Mouse (Mus musculus) heart, embryonic 14.5 days (tissue): ENCODE results near the gene Ubiad1. TPM values are rescaled to one million over a fixed set of nuclear protein-coding genes. Genes with fewer than 3 reads are reported as not detected.

Experiments
- ATAC-seq: fragments of 200-750 bp; cut with Nextera tagmentation; 2 replicates; pipeline ENCODE4 v1.8.0; 2017; ENCODE audit warnings: low read depth, moderate TSS enrichment; ENCODE audit not compliant: insufficient number of reproducible peaks, insufficient read depth, low FRiP score
- H3K27ac ChIP-seq, 2 experiments: fragments of 200-500 bp in 1 of 2; fragments of 300-500 bp in 1 of 2; sonication (generic) in 1 of 2; replicated peaks in 1 of 2; 2 replicates each; pipeline ENCODE4 v1.5.1; 2012 to 2014; ENCODE audit warnings: low read depth in 2 of 2, low read length in 2 of 2, control low read depth in 1 of 2, mild to moderate bottlenecking in 1 of 2, mixed read lengths in 1 of 2; ENCODE audit not compliant: control insufficient read depth in 1 of 2, insufficient read depth in 1 of 2
- H3K27me3 ChIP-seq: fragments of 300-500 bp; sonication (generic); 2 replicates; pipeline ENCODE4 v1.6.1; 2014; ENCODE audit warnings: mild to moderate bottlenecking, low read length, control low read depth; ENCODE audit not compliant: control insufficient read depth, insufficient read depth
- H3K36me3 ChIP-seq: fragments of 300-500 bp; sonication (generic); 2 replicates; pipeline ENCODE4 v1.6.1; 2014; ENCODE audit warnings: mild to moderate bottlenecking, control low read depth, low read length, mixed read lengths; ENCODE audit not compliant: control insufficient read depth, insufficient read depth
- H3K4me1 ChIP-seq, 2 experiments: fragments of 200-500 bp in 1 of 2; fragments of 300-500 bp in 1 of 2; sonication (generic) in 1 of 2; 2 replicates each; pipeline ENCODE4 v1.6.1; 2012 to 2014; ENCODE audit warnings: low read length in 2 of 2, control low read depth in 1 of 2, mixed read lengths in 1 of 2; ENCODE audit not compliant: control insufficient read depth in 2 of 2, insufficient read depth in 2 of 2
- H3K4me2 ChIP-seq: fragments of 300-500 bp; sonication (generic); 2 replicates; pipeline ENCODE4 v1.6.1; 2014; ENCODE audit warnings: mild to moderate bottlenecking, low read length
- H3K4me3 ChIP-seq, 2 experiments: fragments of 200-500 bp in 1 of 2; fragments of 300-500 bp in 1 of 2; sonication (generic) in 1 of 2; 2 replicates each; pipeline ENCODE4 v1.5.1; 2012 to 2014; ENCODE audit warnings: low read length in 2 of 2, mild to moderate bottlenecking in 2 of 2, control low read depth in 1 of 2, low read depth in 1 of 2, moderate library complexity in 1 of 2; ENCODE audit not compliant: control insufficient read depth in 1 of 2, insufficient read depth in 1 of 2
- H3K9ac ChIP-seq: fragments of 300-500 bp; sonication (generic); 2 replicates; pipeline ENCODE4 v1.6.1; 2014; ENCODE audit warnings: mild to moderate bottlenecking, low read length
- H3K9me3 ChIP-seq: fragments of 300-500 bp; sonication (generic); 2 replicates; pipeline ENCODE4 v1.6.1; 2016; ENCODE audit warnings: low read length, control low read depth; ENCODE audit not compliant: control insufficient read depth
- WGBS: fragments of 180-500 bp; shearing (Covaris S2); extraction: QIAGEN DNeasy Blood & Tissue Kit; methylation state at CpG from one replicate; pipeline ENCODE4 v1.1.7; 2014; 5-methylcytosine and 5-hydroxymethylcytosine counted together
- polyA plus RNA-seq: library from polyadenylated mRNA; unstranded; fragments of >200 nt; fragmentation: Nextera tagmentation; extraction: Ambion mirVana; gene quantifications from 2 replicates; pipeline ENCODE4 v1.2.1, GENCODE M21; 2014

Ubiad1 gene
- polyA plus RNA-seq, 1 experiment from 2014 or later, result 15.7 TPM

- no peaks in the 10 kb centered on the region for H3K4me1 ChIP-seq
- no peak overlapping the region for H3K9ac ChIP-seq
- no peaks in the 10 kb centered on the region; the same call in 1 of the 2 replicates for H3K36me3 ChIP-seq
- WGBS, result 75% methylated on average over 10 of the region's 10 CpGs
- no peak overlapping the region for H3K4me3 ChIP-seq
- ATAC-seq, result no peak
- H3K9me3 ChIP-seq, result no peaks in the 10 kb centered on the region
- no peaks in the 10 kb centered on the region for H3K27me3 ChIP-seq
- no peak overlapping the region for H3K4me2 ChIP-seq
- no peak overlapping the region for H3K27ac ChIP-seq
Observed at GRCm38 (mm10) chr4:148426950-148427850, 17.4 kb downstream of the Ubiad1 start.

DNA sequence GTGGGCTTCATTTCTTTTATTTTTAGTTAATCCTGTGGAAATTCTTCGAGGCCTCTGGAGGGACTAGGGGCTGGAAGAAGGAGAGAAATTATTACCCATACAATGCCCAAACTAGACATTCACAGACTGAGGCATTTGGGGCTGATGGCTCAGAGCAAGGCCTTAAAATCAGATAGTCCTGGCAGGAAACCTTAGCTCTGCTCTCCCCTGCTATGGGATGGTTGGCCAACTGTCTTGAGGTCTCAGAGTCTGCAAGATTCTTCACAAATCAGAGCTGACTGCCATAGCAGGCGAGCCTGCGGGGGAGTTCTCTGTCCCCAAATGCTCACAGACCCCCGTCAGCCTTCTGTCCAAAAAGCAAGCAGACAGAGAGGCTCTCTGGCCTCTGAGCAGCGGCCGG lies 27.0 kb downstream of the Ubiad1 start:
- peaks cover 32% of the 10 kb centered on the region for H3K27me3 ChIP-seq

DNA sequence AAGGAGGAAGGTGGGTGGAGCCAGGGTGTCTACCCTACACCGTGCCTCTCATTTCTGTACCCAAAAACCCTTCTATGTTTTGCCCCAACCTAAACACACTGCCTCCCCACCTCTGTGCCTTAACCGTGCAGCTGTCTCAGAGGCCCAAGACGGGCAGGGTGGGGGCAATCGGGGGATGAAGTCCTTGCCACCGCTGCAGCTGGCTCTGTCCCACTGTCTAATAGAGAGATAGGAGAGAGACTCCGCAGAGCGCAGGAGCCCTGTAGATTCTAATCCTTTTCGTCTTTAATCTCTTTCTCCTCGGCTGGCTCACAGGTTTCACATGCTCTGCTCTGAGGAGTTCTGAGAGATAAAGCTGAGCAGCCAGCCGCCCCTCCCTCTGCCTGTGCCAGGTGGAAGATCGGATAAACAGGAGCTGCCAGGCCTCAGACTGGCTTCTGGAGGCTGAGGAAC lies 27.5 kb downstream of the Ubiad1 start:
- H3K4me3 ChIP-seq, result no peak overlapping the region
- no peak for ATAC-seq
- H3K27me3 ChIP-seq, result peaks cover 32% of the 10 kb centered on the region
- H3K27ac ChIP-seq, result no peak overlapping the region
- no peak overlapping the region for H3K4me2 ChIP-seq
- H3K9ac ChIP-seq, result no peak overlapping the region
- no peaks in the 10 kb centered on the region for H3K9me3 ChIP-seq
- 27% methylated on average over 11 of the region's 11 CpGs for WGBS
- H3K36me3 ChIP-seq, result no peaks in the 10 kb centered on the region
- H3K4me1 ChIP-seq, result no peaks in the 10 kb centered on the region

More for the DNA sequence above, 27.0 kb downstream of the Ubiad1 start:
- Histone ChIP-seq H3K4me1 (no peaks in the 10 kb centered on the region), H3K4me3 (no peak overlapping the region), H3K27ac (no peak overlapping the region), H3K4me2 (no peak overlapping the region), H3K9me3 (no peaks in the 10 kb centered on the region), H3K36me3 (no peaks in the 10 kb centered on the region), H3K9ac (no peak overlapping the region)
- no peak for ATAC-seq
- 66% methylated on average over 6 of the region's 6 CpGs for WGBS

DNA sequence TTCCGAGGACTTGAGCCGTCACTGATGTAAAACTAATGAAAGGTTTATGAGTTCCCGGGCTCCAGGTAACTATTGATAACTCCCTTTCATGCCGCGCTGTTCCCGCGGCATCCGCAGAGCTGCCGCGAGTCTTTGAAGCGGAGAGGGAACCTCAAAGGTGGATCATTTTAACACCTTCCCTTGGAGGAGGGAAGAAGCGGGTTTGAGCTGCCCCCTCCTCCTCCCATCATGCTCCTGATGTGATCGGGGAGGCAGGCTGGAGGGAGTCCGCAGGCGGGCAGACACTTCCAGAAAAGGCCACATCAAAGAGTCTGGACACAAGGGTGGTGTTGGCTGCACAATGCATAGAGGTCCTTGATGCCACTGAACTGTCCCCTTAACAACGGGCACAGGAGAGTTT lies 29.0 kb downstream of the Ubiad1 start:
- no peak overlapping the region for H3K27ac ChIP-seq
- H3K4me1 ChIP-seq, result no peaks in the 10 kb centered on the region
- no peak overlapping the region for H3K4me3 ChIP-seq
- no peak overlapping the region for H3K4me2 ChIP-seq
- no peak overlapping the region for H3K9ac ChIP-seq
- no peak for ATAC-seq
- H3K36me3 ChIP-seq, result no peaks in the 10 kb centered on the region
- peaks cover 32% of the 10 kb centered on the region for H3K27me3 ChIP-seq
- WGBS, result 8% methylated on average over 16 of the region's 16 CpGs
- H3K9me3 ChIP-seq, result no peaks in the 10 kb centered on the region

DNA sequence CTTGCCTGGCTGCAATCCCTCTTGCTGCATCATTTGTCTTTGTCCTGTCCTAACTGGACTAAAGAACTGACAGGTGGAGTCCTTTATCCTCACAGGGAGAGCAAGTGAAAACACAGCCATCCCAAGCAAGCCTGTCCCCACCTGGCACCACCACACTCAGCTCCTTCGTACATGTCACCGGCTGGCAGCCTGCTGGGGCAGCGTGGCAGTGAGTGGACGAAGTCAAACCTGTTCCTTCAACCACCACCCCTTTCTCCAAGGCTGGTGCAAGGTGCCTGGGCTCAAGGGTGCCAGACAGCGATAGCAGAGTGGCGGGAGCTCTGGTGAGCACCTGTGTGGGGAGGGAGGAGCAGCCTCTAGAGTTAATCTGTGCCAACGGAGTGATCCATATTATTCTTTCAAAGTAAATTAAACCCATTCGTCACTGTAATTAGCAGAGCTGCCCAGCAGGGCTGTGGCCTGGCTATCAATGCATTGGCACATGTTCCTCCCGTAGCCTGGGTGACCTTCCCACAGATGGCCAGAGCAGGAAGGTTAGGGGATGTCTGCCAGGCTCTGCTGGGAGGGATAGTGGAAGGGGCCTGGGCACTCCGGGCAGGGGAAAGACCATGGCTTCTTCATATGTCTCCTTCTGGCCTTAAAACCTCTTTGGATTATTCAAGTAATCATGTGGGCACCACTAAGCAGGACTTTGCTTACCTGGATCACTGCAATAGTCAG lies 36.2 kb downstream of the Ubiad1 start:
- peaks cover 34% of the 10 kb centered on the region for H3K27me3 ChIP-seq
- WGBS, result 71% methylated on average over 10 of the region's 10 CpGs
- H3K27ac ChIP-seq, result no peak overlapping the region
- H3K4me3 ChIP-seq, result no peak overlapping the region
- no peaks in the 10 kb centered on the region for H3K9me3 ChIP-seq
- no peaks in the 10 kb centered on the region for H3K36me3 ChIP-seq
- no peak for ATAC-seq
- H3K4me1 ChIP-seq, result peaks cover 2 to 4% of the 10 kb centered on the region in 2 experiments; a peak in 1 of 4 replicates
- H3K4me2 ChIP-seq, result no peak overlapping the region
- no peak overlapping the region for H3K9ac ChIP-seq

GRCm38 (mm10) chr4:148405255-148405788 lies 39.2 kb downstream of the Ubiad1 start:
- 15% methylated on average over 13 of the region's 13 CpGs for WGBS
- Histone ChIP-seq H3K9me3 (no peaks in the 10 kb centered on the region), H3K4me1 (peaks cover 2 to 4% of the 10 kb centered on the region in 2 experiments; a peak in 1 of 4 replicates), H3K27me3 (peaks cover 53% of the 10 kb centered on the region), H3K4me3 (no peak overlapping the region), H3K27ac (no peak overlapping the region), H3K9ac (no peak overlapping the region), H3K36me3 (no peaks in the 10 kb centered on the region), H3K4me2 (no peak overlapping the region)
- no peak for ATAC-seq

- Histone ChIP-seq H3K4me3 (no peak overlapping the region), H3K36me3 (no peaks in the 10 kb centered on the region), H3K4me2 (no peak overlapping the region)
Observed at GRCm38 (mm10) chr4:148404748-148405147, 39.8 kb downstream of the Ubiad1 start.

More at GRCm38 (mm10) chr4:148404748-148405147, 39.8 kb downstream of the Ubiad1 start:
- Histone ChIP-seq H3K9ac (no peak overlapping the region), H3K4me1 (peaks cover 2 to 4% of the 10 kb centered on the region in 2 experiments; a peak in 1 of 4 replicates), H3K27ac (no peak overlapping the region), H3K27me3 (peaks cover 55% of the 10 kb centered on the region), H3K9me3 (no peaks in the 10 kb centered on the region)
- 11% methylated on average over 11 of the region's 11 CpGs for WGBS
- ATAC-seq, result no peak
